Mouse (Mus musculus) heart, adult 11 months (tissue): ENCODE measurements at regions not wholly inside any gene's neighbourhood (a gene's known extent, or its start where the extent isn't known, plus 50 kb on each side); places are given as distances from the start of the nearest gene placed in this dataset.
"Not testable (repeated sequence)": the region's sequence is repeated elsewhere in the genome, so short reads cannot be mapped to it uniquely, and the experiment has no call there.

ENCODE experiments used
- DNase-seq: peaks from one replicate; pipeline ENCODE4 v3.0.0; 2022

GRCm38 (mm10) chr2:18617520-18617919, 54.7 kb upstream of the Commd3 start:
- DNase-seq = no peak

GRCm38 (mm10) chr2:18609868-18610185, 62.4 kb upstream of the Commd3 start:
- DNase-seq = no peak

- DNase-seq = peak; percentile 87
These were observed 62.9 kb upstream of the Commd3 start for GRCm38 (mm10) chr2:18609075-18609867.

GRCm38 (mm10) chr2:18608260-18609074, 63.7 kb upstream of the Commd3 start:
- peak; percentile 95 for DNase-seq

GRCm38 (mm10) chr2:18607586-18608259, 64.5 kb upstream of the Commd3 start:
- DNase-seq = peak; percentile 77

GRCm38 (mm10) chr2:18607088-18607487, 65.1 kb upstream of the Commd3 start:
- DNase-seq = no peak

GRCm38 (mm10) chr2:18592221-18592620, 80.0 kb upstream of the Commd3 start:
- peak; percentile 88 for DNase-seq

DNA sequence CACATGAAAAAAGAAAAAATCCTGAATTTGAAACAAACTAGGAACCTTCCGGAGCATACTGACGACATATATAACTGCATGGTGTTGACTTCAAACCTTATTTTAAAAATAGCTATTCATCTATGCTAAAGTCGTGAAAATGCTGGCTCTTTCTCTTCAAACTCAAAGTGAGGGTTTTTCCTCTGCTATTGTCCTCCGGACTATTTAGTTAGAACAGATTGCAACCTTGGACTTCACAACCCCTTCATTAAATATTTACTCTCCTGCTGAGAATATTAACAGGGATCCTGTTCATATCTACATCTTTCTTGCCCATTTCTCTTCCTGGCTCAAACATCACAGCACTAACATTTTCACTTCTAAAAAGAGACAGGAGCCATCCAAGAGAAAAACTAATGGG, 84.0 kb upstream of the Commd3 start:
- no peak for DNase-seq

DNA sequence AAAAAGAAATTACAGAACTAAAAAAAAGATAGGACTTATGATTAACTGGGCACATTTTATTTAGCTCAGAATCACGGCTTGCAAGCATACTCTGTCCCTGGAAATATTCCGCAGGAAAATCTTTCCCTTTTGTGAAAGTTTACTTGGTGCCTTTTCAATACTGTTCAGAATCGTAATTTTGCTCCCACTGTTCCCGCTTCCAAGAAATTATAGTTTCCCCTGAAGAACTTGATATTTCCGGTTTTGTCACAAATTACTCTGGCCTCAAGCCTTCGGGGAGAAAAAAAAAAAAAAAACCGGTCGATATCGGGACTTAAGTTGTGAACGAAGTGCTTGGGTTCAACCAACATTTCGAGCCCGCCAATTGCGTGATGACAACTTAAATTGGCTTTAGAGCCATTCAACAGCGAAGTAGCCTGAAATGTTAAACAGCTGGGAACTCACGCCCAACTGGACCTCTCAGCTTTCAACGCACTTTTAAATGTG, 84.4 kb upstream of the Commd3 start:
- peak; percentile 88 for DNase-seq

GRCm38 (mm10) chr2:18586925-18587724, 85.1 kb upstream of the Commd3 start:
- peak; percentile 94 for DNase-seq

DNA sequence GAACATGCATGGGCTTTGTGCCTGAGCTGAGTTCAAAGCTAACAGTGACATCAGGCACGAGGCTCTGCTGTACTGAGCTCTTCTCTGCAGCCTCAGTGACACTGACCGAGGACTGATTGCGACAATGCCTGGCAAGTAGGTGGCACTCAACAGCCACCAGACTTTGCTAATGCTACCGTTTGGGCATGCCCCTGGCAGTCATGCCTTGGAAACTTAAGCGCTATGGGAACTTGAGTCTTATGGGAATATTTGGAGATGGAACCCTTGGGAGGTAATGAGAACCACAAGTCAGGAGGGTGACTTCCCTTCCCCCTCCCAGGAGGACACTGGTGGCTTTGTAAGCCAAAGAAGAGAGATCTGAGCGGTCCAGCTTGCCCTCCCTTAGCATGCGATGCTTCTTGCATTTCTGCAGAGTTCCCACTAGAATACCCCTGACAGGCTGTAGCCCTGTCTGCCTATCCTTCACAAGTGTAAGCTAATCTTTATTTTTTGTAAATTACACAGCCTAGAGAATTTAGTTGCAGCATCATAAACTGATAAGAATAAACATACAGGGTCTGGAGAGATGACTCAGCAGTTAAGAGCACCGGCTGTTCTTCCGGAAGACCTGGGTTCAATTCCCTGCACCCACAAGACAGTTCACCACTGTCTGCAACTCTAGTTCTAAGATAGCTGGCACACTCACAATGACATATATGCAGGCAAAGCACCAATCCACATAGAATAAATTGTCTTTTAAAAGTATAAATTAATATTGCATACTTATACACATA, 86.4 kb upstream of the Commd3 start:
- peak; percentile 88 for DNase-seq

GRCm38 (mm10) chr2:18558133-18558532, 114.1 kb upstream of the Commd3 start:
- DNase-seq = no peak

DNA sequence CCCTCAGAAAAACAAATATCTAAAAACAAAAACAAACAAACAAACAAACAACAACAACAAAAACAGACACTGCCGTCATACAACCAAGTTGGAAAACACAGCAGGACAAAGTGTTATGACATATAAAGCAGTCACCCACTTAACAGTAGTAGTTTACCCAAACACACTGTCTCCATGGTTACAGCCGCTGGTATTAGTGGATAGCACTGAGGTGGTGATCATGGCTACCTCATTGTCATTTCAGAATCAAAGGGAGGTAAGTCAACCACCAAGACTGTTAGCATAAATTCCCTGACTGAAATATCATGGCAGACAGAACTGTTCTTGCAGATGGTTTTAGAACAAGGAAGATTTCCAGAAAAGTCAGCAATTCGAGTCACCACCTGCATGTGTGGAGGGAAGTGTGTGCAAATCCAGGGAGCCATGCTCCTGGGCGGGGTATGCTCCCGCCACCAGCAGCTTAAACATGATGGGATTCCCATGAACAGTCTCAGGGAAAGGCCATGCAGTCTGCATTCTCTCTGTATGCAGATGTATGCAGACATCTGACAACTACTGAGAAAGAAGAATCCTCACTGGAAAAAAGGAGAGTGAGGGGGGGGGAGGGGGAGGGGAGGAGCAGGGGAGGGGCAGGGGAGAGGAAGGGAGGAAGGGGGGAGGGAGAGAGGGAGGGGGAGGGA, 124.1 kb upstream of the Commd3 start:
- DNase-seq = no peak

GRCm38 (mm10) chr2:18524387-18524786, 131.8 kb upstream of the Dnajc1 start:
- no peak for DNase-seq

- no peak for DNase-seq
These were observed 131.3 kb upstream of the Dnajc1 start for GRCm38 (mm10) chr2:18523911-18524310.

GRCm38 (mm10) chr2:18513435-18513834, 120.8 kb upstream of the Dnajc1 start:
- no peak for DNase-seq

DNA sequence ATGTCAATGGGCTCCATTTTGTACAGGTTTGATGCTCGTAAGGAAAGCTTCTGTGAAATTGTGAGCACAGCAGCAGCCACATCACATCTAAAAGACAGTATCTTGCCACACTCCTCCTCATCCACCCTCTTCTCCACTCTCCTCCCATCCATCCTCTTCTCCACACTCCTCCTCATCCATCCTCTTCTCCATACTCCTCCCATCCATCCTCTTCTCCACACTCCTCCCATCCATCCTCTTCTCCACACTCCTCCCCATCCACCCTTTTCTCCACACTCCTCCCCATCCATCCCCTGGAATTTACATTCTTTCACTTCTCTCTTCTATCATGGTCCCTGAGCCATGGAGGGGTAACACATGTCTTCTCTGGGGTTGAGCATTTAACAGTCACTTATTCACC, 116.7 kb upstream of the Dnajc1 start:
- DNase-seq = no peak

- peak; percentile 96 for DNase-seq
These were observed 80.7 kb upstream of the Dnajc1 start for GRCm38 (mm10) chr2:18473361-18473771.

DNA sequence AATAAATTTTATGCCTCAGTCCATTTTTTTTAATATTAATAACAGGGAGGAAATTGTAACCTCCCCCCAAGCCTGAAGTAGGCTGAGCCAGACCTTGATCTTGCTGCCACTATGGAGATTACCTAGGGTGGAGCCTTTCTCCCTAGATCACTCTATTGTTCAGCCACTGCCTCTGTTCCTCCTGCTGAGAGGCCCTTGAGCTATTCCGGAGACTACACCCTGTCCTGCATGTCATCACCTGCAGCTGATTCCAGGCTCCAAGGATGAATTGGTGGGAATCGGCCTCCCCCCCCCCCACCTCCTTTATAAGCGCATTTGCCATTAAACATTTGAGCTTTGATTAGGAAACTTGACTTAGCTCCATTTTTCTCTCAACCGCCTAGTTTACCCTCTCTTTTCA, 68.3 kb upstream of the Dnajc1 start:
- DNase-seq = no peak

DNA sequence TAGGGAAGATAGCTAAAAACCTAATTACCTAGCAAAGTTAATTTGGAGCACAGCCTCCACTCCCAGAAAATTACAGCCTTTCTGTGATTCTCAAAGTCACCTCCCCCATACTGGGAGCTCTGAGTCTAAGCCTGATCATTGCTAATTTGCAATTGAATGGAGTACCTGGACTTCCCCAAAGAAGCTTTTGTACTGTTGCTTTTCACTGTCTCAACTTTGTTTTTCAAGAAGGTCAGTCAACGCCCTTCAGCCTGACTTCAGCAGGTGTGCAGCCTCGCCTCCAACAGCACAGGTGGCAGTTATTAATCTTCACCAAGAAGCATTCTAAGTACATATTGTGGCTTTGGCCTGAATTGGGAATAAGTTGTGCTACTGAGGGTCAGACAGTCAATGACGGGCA, 67.7 kb upstream of the Dnajc1 start:
- not testable (repeated sequence) for DNase-seq

- DNase-seq = not testable (repeated sequence)
These were observed 60.8 kb upstream of the Dnajc1 start for GRCm38 (mm10) chr2:18453426-18453825.
